Mouse (Mus musculus) hindbrain, embryonic 14.5 days (tissue): ENCODE results near the gene Gm17720. TPM values are rescaled to one million over a fixed set of nuclear protein-coding genes. Genes with fewer than 3 reads are reported as not detected.

Experiments
- ATAC-seq: fragments of 200-750 bp; cut with Nextera tagmentation; 2 replicates; pipeline ENCODE4 v1.8.0; 2017; ENCODE audit warnings: moderate number of reproducible peaks, mild to moderate bottlenecking, moderate TSS enrichment, moderate library complexity; ENCODE audit not compliant: low FRiP score
- DNase-seq: peaks from one replicate; pipeline ENCODE4 v3.0.0-alpha.2; 2015; ENCODE audit warnings: low spot score
- H3K27ac ChIP-seq: fragments of 300-500 bp; sonication (generic); 2 replicates; pipeline ENCODE4 v1.5.1; 2014; ENCODE audit warnings: mild to moderate bottlenecking, moderate library complexity
- H3K27me3 ChIP-seq: fragments of 300-500 bp; sonication (generic); 2 replicates; pipeline ENCODE4 v1.6.1; 2014; ENCODE audit warnings: mild to moderate bottlenecking, low read length, mixed read lengths; ENCODE audit not compliant: control insufficient read depth, insufficient read depth
- H3K36me3 ChIP-seq: fragments of 300-500 bp; sonication (generic); replicated peaks from 2 replicates; pipeline ENCODE4 v1.6.1; 2014; ENCODE audit not compliant: control insufficient read depth, insufficient read depth
- H3K4me1 ChIP-seq: fragments of 300-500 bp; sonication (generic); replicated peaks from 2 replicates; pipeline ENCODE4 v1.6.1; 2014; ENCODE audit warnings: antibody characterized with exemption, low read length, mixed read lengths; ENCODE audit not compliant: control insufficient read depth, insufficient read depth
- H3K4me2 ChIP-seq: fragments of 300-500 bp; sonication (generic); replicated peaks from 2 replicates; pipeline ENCODE4 v1.6.1; 2014; ENCODE audit warnings: mild to moderate bottlenecking, moderate library complexity
- H3K4me3 ChIP-seq: fragments of 300-500 bp; sonication (generic); replicated peaks from 2 replicates; pipeline ENCODE4 v1.5.1; 2014; ENCODE audit warnings: mild to moderate bottlenecking, low read length
- H3K9ac ChIP-seq: fragments of 300-500 bp; sonication (generic); 2 replicates; pipeline ENCODE4 v1.6.1; 2014
- H3K9me3 ChIP-seq: fragments of 300-500 bp; sonication (generic); 2 replicates; pipeline ENCODE4 v1.6.1; 2016; ENCODE audit warnings: low read length; ENCODE audit not compliant: control insufficient read depth
- whole genome bisulfite sequencing: fragments of 180-500 bp; shearing (Covaris S2); extraction: QIAGEN DNeasy Blood & Tissue Kit; methylation state at CpG from one replicate; pipeline ENCODE4 v1.1.7; 2014; 5-methylcytosine and 5-hydroxymethylcytosine counted together
- polyA plus RNA-seq: library from polyadenylated mRNA; unstranded; fragments of >200 nt; fragmentation: Nextera tagmentation; extraction: Ambion mirVana; gene quantifications from 2 replicates; pipeline ENCODE4 v1.2.1, GENCODE M21; 2014

The Gm17720 gene
- not detected in 2 replicates for polyA plus RNA-seq

GRCm38 (mm10) chr8:110102653-110103052, at the start of gene Gm17720:
Gm17720 (minus strand) TSS chr8:110102753.
- no peaks in the 10 kb centered on the region for H3K9me3 ChIP-seq
- no peak for DNase-seq
- H3K27me3 ChIP-seq, result no peaks in the 10 kb centered on the region
- WGBS, result 81% methylated on average over 3 of the region's 3 CpGs
- H3K4me1 ChIP-seq, result no peaks in the 10 kb centered on the region
- H3K36me3 ChIP-seq, result no peaks in the 10 kb centered on the region
- no peak within 1 kb of the TSS for H3K4me2 ChIP-seq
- H3K27ac ChIP-seq, result no peak within 1 kb of the TSS
- no peak for ATAC-seq
- no peak within 1 kb of the TSS for H3K4me3 ChIP-seq
- no peak within 1 kb of the TSS for H3K9ac ChIP-seq

GRCm38 (mm10) chr8:110145538-110145937, 43.0 kb upstream of the Gm17720 start:
- H3K4me2 ChIP-seq, result no peak overlapping the region
- peak; percentile 85 for DNase-seq

GRCm38 (mm10) chr8:110140770-110141169, 38.2 kb upstream of the Gm17720 start:
- H3K4me3 ChIP-seq, result no peak overlapping the region
- H3K27ac ChIP-seq, result no peak overlapping the region
- H3K4me1 ChIP-seq, result no peaks in the 10 kb centered on the region; the same call in 1 of the 2 replicates
- no peak overlapping the region for H3K4me2 ChIP-seq
- H3K27me3 ChIP-seq, result no peaks in the 10 kb centered on the region
- no peak overlapping the region for H3K9ac ChIP-seq
- H3K36me3 ChIP-seq, result no peaks in the 10 kb centered on the region
- 73% methylated on average over 4 of the region's 4 CpGs for WGBS
- DNase-seq, result no peak
- ATAC-seq, result no peak
- H3K9me3 ChIP-seq, result no peaks in the 10 kb centered on the region

More at GRCm38 (mm10) chr8:110145538-110145937, 43.0 kb upstream of the Gm17720 start:
- H3K4me3 ChIP-seq, result no peak overlapping the region
- no peaks in the 10 kb centered on the region for H3K36me3 ChIP-seq
- no peaks in the 10 kb centered on the region for H3K4me1 ChIP-seq
- H3K9me3 ChIP-seq, result no peaks in the 10 kb centered on the region
- H3K27me3 ChIP-seq, result no peaks in the 10 kb centered on the region
- H3K9ac ChIP-seq, result no peak overlapping the region
- 1% methylated on average over 4 of the region's 4 CpGs for WGBS
- no peak overlapping the region for H3K27ac ChIP-seq
- ATAC-seq, result peak; percentile 68; the same call in 1 of the 2 replicates

- Histone ChIP-seq H3K27me3 (no peaks in the 10 kb centered on the region), H3K4me2 (no peak overlapping the region), H3K9me3 (no peaks in the 10 kb centered on the region), H3K27ac (no peak overlapping the region), H3K9ac (no peak overlapping the region), H3K4me3 (no peak overlapping the region), H3K36me3 (no peaks in the 10 kb centered on the region), H3K4me1 (no peaks in the 10 kb centered on the region; the same call in 1 of the 2 replicates)
- ATAC-seq (no peak), DNase-seq (no peak)
- 72% methylated on average over 3 of the region's 3 CpGs for WGBS
Measured at GRCm38 (mm10) chr8:110140156-110140555, 37.6 kb upstream of the Gm17720 start.

GRCm38 (mm10) chr8:110135515-110135914, 33.0 kb upstream of the Gm17720 start:
- Histone ChIP-seq H3K9me3 (no peaks in the 10 kb centered on the region), H3K36me3 (no peaks in the 10 kb centered on the region), H3K27me3 (no peaks in the 10 kb centered on the region), H3K27ac (no peak overlapping the region), H3K4me2 (no peak overlapping the region), H3K4me3 (no peak overlapping the region), H3K4me1 (no peaks in the 10 kb centered on the region; the same call in 1 of the 2 replicates), H3K9ac (no peak overlapping the region)
- ATAC-seq, result no peak
- no peak for DNase-seq
- WGBS, result 57% methylated on average over 7 of the region's 7 CpGs

GRCm38 (mm10) chr8:110134236-110134635, 31.7 kb upstream of the Gm17720 start:
- WGBS, result 90% methylated on average over 8 of the region's 8 CpGs
- H3K4me2 ChIP-seq, result no peak overlapping the region
- H3K27me3 ChIP-seq, result no peaks in the 10 kb centered on the region
- H3K27ac ChIP-seq, result no peak overlapping the region
- DNase-seq (no peak), ATAC-seq (no peak)
- H3K36me3 ChIP-seq, result no peaks in the 10 kb centered on the region
- H3K9me3 ChIP-seq, result no peaks in the 10 kb centered on the region
- H3K4me1 ChIP-seq, result no peaks in the 10 kb centered on the region; the same call in 1 of the 2 replicates
- no peak overlapping the region for H3K4me3 ChIP-seq
- no peak overlapping the region for H3K9ac ChIP-seq

- H3K4me1 ChIP-seq, result no peaks in the 10 kb centered on the region
- H3K27me3 ChIP-seq, result no peaks in the 10 kb centered on the region
- peak overlapping the region; percentile 27; the same call in 1 of the 2 replicates for H3K4me2 ChIP-seq
- 25% methylated on average over 13 of the region's 13 CpGs for WGBS
- H3K27ac ChIP-seq, result no peak overlapping the region
- DNase-seq (peak; percentile 91), ATAC-seq (peak; percentile 17; the same call in 1 of the 2 replicates)
- no peak overlapping the region for H3K9ac ChIP-seq
- no peaks in the 10 kb centered on the region for H3K9me3 ChIP-seq
- H3K4me3 ChIP-seq, result no peak overlapping the region
- no peaks in the 10 kb centered on the region for H3K36me3 ChIP-seq
Measured at GRCm38 (mm10) chr8:110130537-110130936, 28.0 kb upstream of the Gm17720 start.

- Histone ChIP-seq H3K27ac (no peak overlapping the region), H3K9ac (no peak overlapping the region), H3K27me3 (no peaks in the 10 kb centered on the region), H3K4me1 (no peaks in the 10 kb centered on the region), H3K36me3 (no peaks in the 10 kb centered on the region), H3K4me3 (no peak overlapping the region), H3K9me3 (no peaks in the 10 kb centered on the region), H3K4me2 (no peak overlapping the region)
- no peak for ATAC-seq
- DNase-seq, result peak; percentile 50
- WGBS, result 46% methylated on average over 6 of the region's 6 CpGs
Measured at GRCm38 (mm10) chr8:110119715-110120114, 17.2 kb upstream of the Gm17720 start.

- DNase-seq (no peak), ATAC-seq (no peak)
- 92% methylated on average over 15 of the region's 15 CpGs for WGBS
- Histone ChIP-seq H3K36me3 (no peaks in the 10 kb centered on the region), H3K9ac (no peak overlapping the region), H3K4me3 (no peak overlapping the region), H3K4me1 (no peaks in the 10 kb centered on the region), H3K4me2 (no peak overlapping the region), H3K27ac (no peak overlapping the region), H3K27me3 (no peaks in the 10 kb centered on the region), H3K9me3 (no peaks in the 10 kb centered on the region)
Measured at GRCm38 (mm10) chr8:110101676-110102075, 877 bp downstream of the Gm17720 start.

- no peak for DNase-seq
- Histone ChIP-seq H3K4me3 (no peak within 1 kb of the TSS), H3K27ac (no peak within 1 kb of the TSS), H3K27me3 (no peaks in the 10 kb centered on the region), H3K9me3 (no peaks in the 10 kb centered on the region), H3K36me3 (no peaks in the 10 kb centered on the region), H3K9ac (no peak within 1 kb of the TSS), H3K4me2 (no peak within 1 kb of the TSS), H3K4me1 (no peaks in the 10 kb centered on the region)
- no peak for ATAC-seq
- 89% methylated on average over 12 of the region's 12 CpGs for WGBS
Measured at GRCm38 (mm10) chr8:110100907-110101306, 1.6 kb downstream of the Gm17720 start, which contains the start of gene Gm21964. Gm21964 (plus strand) TSS chr8:110101207.
